Mouse (Mus musculus): ENCODE results near the gene Nr4a3.

DNA sequence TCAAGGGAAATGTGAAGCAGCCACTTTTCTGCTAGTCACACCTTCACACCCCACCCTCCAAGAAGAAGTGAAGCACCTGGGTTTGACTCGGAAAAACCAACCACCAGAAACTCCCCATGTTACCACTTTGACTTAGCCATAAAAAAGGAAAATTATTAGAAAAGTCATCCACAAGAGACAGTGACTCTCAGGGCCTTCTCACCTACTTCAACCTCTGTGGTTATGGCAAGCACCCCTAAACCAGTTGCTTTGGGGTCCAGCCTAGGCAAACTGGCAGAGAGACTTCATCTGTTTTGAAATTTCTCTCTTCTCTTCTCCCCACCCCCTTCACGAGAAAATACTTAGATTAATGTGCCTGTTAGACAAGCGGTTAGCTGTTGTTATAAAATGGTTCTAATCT lies 5.1 kb downstream of the Nr4a3 start:
- no peak for TF ChIP-seq CTCF (IDR thresholded peaks at IDR 0.05; ENCODE audit: low read depth)
- no peak for TF ChIP-seq EP300 (optimal IDR thresholded peaks at IDR 0.05)
